Mouse (Mus musculus) bone marrow macrophage, adult 2 months (primary cell): ENCODE measurements around the gene 1700025G04Rik.

ENCODE experiments used
- CTCF ChIP-seq: IDR thresholded peaks from 2 replicates; pipeline ENCODE4 v1.5.1; 2012; ENCODE audit warnings: low read depth, mild to moderate bottlenecking, low read length, moderate library complexity
- POLR2A ChIP-seq: IDR thresholded peaks from 2 replicates; pipeline ENCODE4 v1.6.1; 2012; ENCODE audit warnings: mild to moderate bottlenecking, low read depth, low read length, borderline replicate concordance

- TF ChIP-seq POLR2A, result no peak
- TF ChIP-seq CTCF, result no peak
These were observed 79.5 kb downstream of the 1700025G04Rik start for GRCm38 (mm10) chr1:152010251-152010980.
